Mouse (Mus musculus) ES-E14 (cell line): ENCODE measurements around the gene Mcat. TPM values are rescaled to one million over a fixed set of nuclear protein-coding genes. Genes with fewer than 3 reads are reported as not detected.

ENCODE experiments used
- DNase-seq: peaks from one replicate; pipeline ENCODE4 v3.0.0-alpha.2; 2013; ENCODE audit warnings: low read depth, low spot score
- H3K27ac ChIP-seq: 2 replicates; pipeline ENCODE4 v1.5.1; 2012; ENCODE audit warnings: low read depth, mild to moderate bottlenecking, low read length, moderate library complexity, mixed read lengths; ENCODE audit not compliant: poor library complexity, insufficient read depth, severe bottlenecking
- H3K36me3 ChIP-seq: 2 replicates; pipeline ENCODE4 v1.6.1; 2012; ENCODE audit warnings: mild to moderate bottlenecking, low read length, moderate library complexity, mixed read lengths; ENCODE audit not compliant: control insufficient read depth, poor library complexity, insufficient read depth, severe bottlenecking
- H3K4me1 ChIP-seq, 2 experiments: fragments of 150-350 bp in 1 of 2; sonication (generic) in 1 of 2; 2 replicates each; pipeline ENCODE4 v1.6.1; 2012; ENCODE audit warnings: low read length in 2 of 2, mild to moderate bottlenecking in 1 of 2, mixed read lengths in 1 of 2; ENCODE audit not compliant: control insufficient read depth in 2 of 2, insufficient read depth in 2 of 2, poor library complexity in 1 of 2
- H3K4me3 ChIP-seq, 2 experiments: fragments of 150-350 bp in 1 of 2; sonication (generic) in 1 of 2; 2 replicates each; pipeline ENCODE4 v1.5.1; 2012; ENCODE audit warnings: low read length in 2 of 2, low read depth in 1 of 2, mild to moderate bottlenecking in 1 of 2, mixed read lengths in 1 of 2; ENCODE audit not compliant: insufficient read depth in 1 of 2, poor library complexity in 1 of 2, severe bottlenecking in 1 of 2
- H3K9ac ChIP-seq: 2 replicates; pipeline ENCODE4 v1.6.1; 2012; ENCODE audit warnings: low read depth, mild to moderate bottlenecking, low read length, mixed read lengths; ENCODE audit not compliant: poor library complexity, insufficient read depth, severe bottlenecking
- H3K9me3 ChIP-seq: fragments of 150-350 bp; sonication (generic); 2 replicates; pipeline ENCODE4 v1.6.1; 2012; ENCODE audit warnings: low read depth, mild to moderate bottlenecking, low read length; ENCODE audit not compliant: control insufficient read depth, insufficient read depth
- CHD2 ChIP-seq: IDR thresholded peaks from 2 replicates; pipeline ENCODE4 v1.6.1; 2014; ENCODE audit warnings: mild to moderate bottlenecking, low read depth, low read length, inconsistent platforms
- HCFC1 ChIP-seq: IDR thresholded peaks from 2 replicates; pipeline ENCODE4 v1.6.1; 2012; ENCODE audit warnings: low read length, inconsistent platforms, borderline replicate concordance; ENCODE audit not compliant: insufficient read depth
- MAFK ChIP-seq: IDR thresholded peaks from 2 replicates; pipeline ENCODE4 v1.6.1; 2014; ENCODE audit warnings: mild to moderate bottlenecking, low read depth, low read length, inconsistent platforms; ENCODE audit not compliant: insufficient read depth
- ZC3H11A ChIP-seq: IDR thresholded peaks from 2 replicates; pipeline ENCODE4 v1.6.1; 2012; ENCODE audit warnings: low read depth, mild to moderate bottlenecking, inconsistent platforms, low read length, borderline replicate concordance
- ZNF384 ChIP-seq: IDR thresholded peaks from 2 replicates; pipeline ENCODE4 v1.6.1; 2012; ENCODE audit warnings: low read depth, low read length, inconsistent platforms
- in situ Hi-C, 2 experiments: fragments of 600-800 bp; cut with MboI; formaldehyde crosslinking; loops; one replicate each; pipeline ENCODE4 v1.15.1; 2025; ENCODE audit warnings: low sequenced_read_pairs in 2 of 2, inconsistent platforms in 1 of 2; ENCODE audit not compliant: unreplicated experiment in 2 of 2
- total RNA-seq: library from RNA; depleted of rRNA; stranded (reverse); fragments of 300-350 nt; gene quantifications from 2 replicates; pipeline ENCODE4 v1.2.3, GENCODE M21; 2012

Mcat gene
- total RNA-seq, 1 experiment, result 30.9 TPM

- H3K4me3 ChIP-seq, result no peak overlapping the region
- no peak for TF ChIP-seq ZNF384
- no peak for DNase-seq
- H3K27ac ChIP-seq, result no peak overlapping the region
- in situ Hi-C loops, result no loop called here
- H3K4me1 ChIP-seq, result no peaks in the 10 kb centered on the region
- H3K36me3 ChIP-seq, result peaks cover 19% of the 10 kb centered on the region
- no peak overlapping the region for H3K9ac ChIP-seq
- H3K9me3 ChIP-seq, result no peaks in the 10 kb centered on the region
Measured at GRCm38 (mm10) chr15:83553831-83554230, 9.8 kb downstream of the Mcat start.

- peaks cover 45% of the 10 kb centered on the region for H3K36me3 ChIP-seq
- H3K4me3 ChIP-seq, result no peak overlapping the region
- in situ Hi-C loops, result no loop called here
- no peak for DNase-seq
- no peak overlapping the region for H3K9ac ChIP-seq
- TF ChIP-seq HCFC1, result no peak
- TF ChIP-seq MAFK, result no peak
- no peak for TF ChIP-seq ZNF384
- no peak overlapping the region for H3K27ac ChIP-seq
- peaks cover 0 to 5% of the 10 kb centered on the region in 2 experiments; a peak in 1 of 4 replicates for H3K4me1 ChIP-seq
- H3K9me3 ChIP-seq, result no peaks in the 10 kb centered on the region
Measured at GRCm38 (mm10) chr15:83550137-83550536, 13.4 kb downstream of the Mcat start.

GRCm38 (mm10) chr15:83547144-83547543 lies 16.4 kb downstream of the Mcat start:
- in situ Hi-C loops, result no loop called here
- Histone ChIP-seq H3K4me1 (peaks cover 0 to 5% of the 10 kb centered on the region in 2 experiments; a peak in 1 of 4 replicates), H3K4me3 (no peak overlapping the region), H3K9me3 (no peaks in the 10 kb centered on the region), H3K27ac (no peak overlapping the region), H3K9ac (no peak overlapping the region), H3K36me3 (peaks cover 36% of the 10 kb centered on the region)
- TF ChIP-seq ZC3H11A (no peak), MAFK (no peak), HCFC1 (no peak), ZNF384 (no peak), CHD2 (no peak)
- no peak for DNase-seq

GRCm38 (mm10) chr15:83546029-83546428 lies 17.6 kb downstream of the Mcat start:
- Histone ChIP-seq H3K27ac (no peak overlapping the region), H3K9ac (no peak overlapping the region), H3K4me3 (no peak overlapping the region), H3K36me3 (peaks cover 36% of the 10 kb centered on the region), H3K4me1 (peaks cover 0 to 5% of the 10 kb centered on the region in 2 experiments; a peak in 1 of 4 replicates), H3K9me3 (no peaks in the 10 kb centered on the region)
- in situ Hi-C loops, result no loop called here
- DNase-seq, result no peak
- TF ChIP-seq ZC3H11A (no peak), HCFC1 (no peak), CHD2 (no peak), ZNF384 (no peak), MAFK (no peak)

- H3K9ac ChIP-seq, result no peak overlapping the region
- peaks cover 8% of the 10 kb centered on the region; the same call in 1 of the 2 replicates for H3K36me3 ChIP-seq
- H3K4me3 ChIP-seq, result no peak overlapping the region
- no peak overlapping the region for H3K27ac ChIP-seq
- in situ Hi-C loops, result no loop called here
- no peak for DNase-seq
- H3K9me3 ChIP-seq, result no peaks in the 10 kb centered on the region
- peaks cover 0 to 5% of the 10 kb centered on the region in 2 experiments; a peak in 1 of 4 replicates for H3K4me1 ChIP-seq
- TF ChIP-seq ZC3H11A (no peak), CHD2 (no peak), MAFK (no peak), ZNF384 (no peak), HCFC1 (no peak)
Measured at GRCm38 (mm10) chr15:83541647-83542287, 21.8 kb downstream of the Mcat start.
